Mouse (Mus musculus): ENCODE results near the gene Lsm12. TPM values are rescaled to one million over a fixed set of nuclear protein-coding genes. Genes with fewer than 3 reads are reported as not detected.

Gene Lsm12
- polyA plus RNA-seq, 1 experiment: 93.7 TPM

GRCm38 (mm10) chr11:102137625-102138446 lies 47.3 kb downstream of the Lsm12 start:
- Histone ChIP-seq H3K4me3 (ENCODE audit: insufficient read depth, low read depth, low read length) (no peak overlapping the region), H3K4me1 (ENCODE audit: control insufficient read depth, insufficient read depth, insufficient read length, low read length) (no peaks in the 10 kb centered on the region), H3K27ac (replicated peaks; ENCODE audit: low read depth, low read length) (no peak overlapping the region)

GRCm38 (mm10) chr11:102134516-102134915 lies 50.6 kb downstream of the Lsm12 start:
- Histone ChIP-seq H3K4me3 (ENCODE audit: insufficient read depth, low read depth, low read length) (no peak overlapping the region), H3K4me1 (ENCODE audit: control insufficient read depth, insufficient read depth, insufficient read length, low read length) (no peaks in the 10 kb centered on the region), H3K27ac (replicated peaks; ENCODE audit: low read depth, low read length) (no peak overlapping the region)

- no peaks in the 10 kb centered on the region for H3K4me1 ChIP-seq (ENCODE audit: control insufficient read depth, insufficient read depth, insufficient read length, low read length)
- no peak overlapping the region for H3K4me3 ChIP-seq (ENCODE audit: insufficient read depth, low read depth, low read length)
These were observed 67.7 kb downstream of the Lsm12 start for GRCm38 (mm10) chr11:102117386-102117785.

GRCm38 (mm10) chr11:102116241-102116640 lies 68.9 kb downstream of the Lsm12 start:
- no peaks in the 10 kb centered on the region for H3K4me1 ChIP-seq (ENCODE audit: control insufficient read depth, insufficient read depth, insufficient read length, low read length)
- no peak overlapping the region for H3K4me3 ChIP-seq (ENCODE audit: insufficient read depth, low read depth, low read length)
- no peak overlapping the region for H3K27ac ChIP-seq (replicated peaks; ENCODE audit: low read depth, low read length)

More at GRCm38 (mm10) chr11:102117386-102117785, 67.7 kb downstream of the Lsm12 start:
- no peak overlapping the region for H3K27ac ChIP-seq (replicated peaks; ENCODE audit: low read depth, low read length)

Other genes starting within 250 kb of the Lsm12 start
- not detected in 2 replicates for gene Sost, start 218.3 kb downstream of the Lsm12 start, polyA plus RNA-seq (2012; ENCODE audit: insufficient read depth, insufficient read length, missing spikeins)
- gene Cfap97d1, start 201.0 kb downstream of the Lsm12 start, polyA plus RNA-seq (2012; ENCODE audit: insufficient read depth, insufficient read length, missing spikeins): not detected in 2 replicates
- 66.5 and 75.1 TPM in 2 replicates for gene Dusp3, start 198.3 kb downstream of the Lsm12 start, polyA plus RNA-seq (2012; ENCODE audit: insufficient read depth, insufficient read length, missing spikeins)
- 0.54 and 0.87 TPM in 2 replicates for gene Mpp3, start 156.8 kb downstream of the Lsm12 start, polyA plus RNA-seq (2012; ENCODE audit: insufficient read depth, insufficient read length, missing spikeins)
- 37.7 and 46.4 TPM in 2 replicates for gene Cd300lg, start 143.8 kb downstream of the Lsm12 start, polyA plus RNA-seq (2012; ENCODE audit: insufficient read depth, insufficient read length, missing spikeins)
- 3.7 and 7.0 TPM in 2 replicates for gene Mpp2, start 96.8 kb downstream of the Lsm12 start, polyA plus RNA-seq (2012; ENCODE audit: insufficient read depth, insufficient read length, missing spikeins)
- not detected in 2 replicates for gene Ppy, start 84.0 kb downstream of the Lsm12 start, polyA plus RNA-seq (2012; ENCODE audit: insufficient read depth, insufficient read length, missing spikeins)
- gene Pyy, start 77.5 kb downstream of the Lsm12 start, polyA plus RNA-seq (2012; ENCODE audit: insufficient read depth, insufficient read length, missing spikeins): not detected in 2 replicates
- not detected in 2 replicates for gene Nags, start 39.8 kb downstream of the Lsm12 start, polyA plus RNA-seq (2012; ENCODE audit: insufficient read depth, insufficient read length, missing spikeins)
- gene Tmem101, start 28.9 kb downstream of the Lsm12 start, polyA plus RNA-seq (2012; ENCODE audit: insufficient read depth, insufficient read length, missing spikeins): 3.3 and 7.9 TPM in 2 replicates
- 41.4 and 51.7 TPM in 2 replicates for gene G6pc3, start 4.3 kb upstream of the Lsm12 start, polyA plus RNA-seq (2012; ENCODE audit: insufficient read depth, insufficient read length, missing spikeins)
- 42.2 and 61.6 TPM in 2 replicates for gene Hdac5, start 44.9 kb upstream of the Lsm12 start, polyA plus RNA-seq (2012; ENCODE audit: insufficient read depth, insufficient read length, missing spikeins)
- not detected in 2 replicates for gene BC030867, start 63.6 kb upstream of the Lsm12 start, polyA plus RNA-seq (2012; ENCODE audit: insufficient read depth, insufficient read length, missing spikeins)
- gene Asb16, start 83.4 kb upstream of the Lsm12 start, polyA plus RNA-seq (2012; ENCODE audit: insufficient read depth, insufficient read length, missing spikeins): 0.48 and 1.0 TPM in 2 replicates
- 20.5 and 24.2 TPM in 2 replicates for gene Tmub2, start 99.6 kb upstream of the Lsm12 start, polyA plus RNA-seq (2012; ENCODE audit: insufficient read depth, insufficient read length, missing spikeins)
- gene Atxn7l3, start 111.3 kb upstream of the Lsm12 start, polyA plus RNA-seq (2012; ENCODE audit: insufficient read depth, insufficient read length, missing spikeins): 11.6 and 13.1 TPM in 2 replicates
- 41.7 and 47.6 TPM in 2 replicates for gene Ubtf, start 134.4 kb upstream of the Lsm12 start, polyA plus RNA-seq (2012; ENCODE audit: insufficient read depth, insufficient read length, missing spikeins)
- gene Slc4a1, start 180.9 kb upstream of the Lsm12 start, polyA plus RNA-seq (2012; ENCODE audit: insufficient read depth, insufficient read length, missing spikeins): 1.2 TPM in 1 of 2 replicates, not detected in the other
- not detected in 2 replicates for gene Rundc3a, start 208.1 kb upstream of the Lsm12 start, polyA plus RNA-seq (2012; ENCODE audit: insufficient read depth, insufficient read length, missing spikeins)
- 397 and 609 TPM in 2 replicates for gene Slc25a39, start 222.7 kb upstream of the Lsm12 start, polyA plus RNA-seq (2012; ENCODE audit: insufficient read depth, insufficient read length, missing spikeins)
- 57.5 and 78.8 TPM in 2 replicates for gene Grn, start 245.0 kb upstream of the Lsm12 start, polyA plus RNA-seq (2012; ENCODE audit: insufficient read depth, insufficient read length, missing spikeins)

Data from brown adipose tissue, adult 24 weeks (tissue).